Mouse (Mus musculus) left cerebral cortex, adult 8-10 months (tissue): ENCODE data around the gene Il11. TPM values are rescaled to one million over a fixed set of nuclear protein-coding genes. Genes with fewer than 3 reads are reported as not detected.
"Not testable (repeated sequence)": the region's sequence is repeated elsewhere in the genome, so short reads cannot be mapped to it uniquely, and the experiment has no call there.

Experiments
- DNase-seq, 2 experiments: peaks; one replicate each; pipeline ENCODE4 v3.0.0; 2022; ENCODE audit warnings: low spot score in 2 of 2
- total RNA-seq, 4 experiments: library from RNA; stranded (reverse); gene quantifications; 2 replicates each; pipeline ENCODE4 v1.2.4; 2022

Gene Il11
- under 1 TPM; 0.26 to 0.70 (median 0.39) TPM for total RNA-seq

DNA sequence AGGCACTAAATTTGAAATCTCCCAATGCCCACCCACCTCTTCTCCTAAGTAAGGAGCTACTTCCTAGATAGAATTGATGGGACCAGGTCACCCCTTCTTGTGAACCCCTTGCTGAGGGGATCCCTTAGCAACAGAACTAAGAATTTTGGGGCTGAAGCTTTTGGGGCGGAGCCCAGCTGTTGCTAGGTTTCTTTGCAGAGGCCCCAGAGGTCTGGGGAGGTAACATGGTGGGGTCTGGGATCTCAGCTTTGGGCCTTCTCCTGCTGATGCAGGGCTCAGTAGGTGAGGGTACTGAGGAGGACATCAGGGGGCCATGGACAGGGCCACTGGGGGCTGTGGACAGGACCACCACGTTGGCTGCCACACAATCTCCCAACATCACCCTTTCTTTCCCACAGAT lies at the start of gene Il11, which contains the start of gene Tmem190:
Gene Il11 (minus strand): TSS at position 101 of the 400 bp plus-strand sequence.
Gene Tmem190 (plus strand): TSS at position 179 of the 400 bp plus-strand sequence.
- no peak for DNase-seq

DNA sequence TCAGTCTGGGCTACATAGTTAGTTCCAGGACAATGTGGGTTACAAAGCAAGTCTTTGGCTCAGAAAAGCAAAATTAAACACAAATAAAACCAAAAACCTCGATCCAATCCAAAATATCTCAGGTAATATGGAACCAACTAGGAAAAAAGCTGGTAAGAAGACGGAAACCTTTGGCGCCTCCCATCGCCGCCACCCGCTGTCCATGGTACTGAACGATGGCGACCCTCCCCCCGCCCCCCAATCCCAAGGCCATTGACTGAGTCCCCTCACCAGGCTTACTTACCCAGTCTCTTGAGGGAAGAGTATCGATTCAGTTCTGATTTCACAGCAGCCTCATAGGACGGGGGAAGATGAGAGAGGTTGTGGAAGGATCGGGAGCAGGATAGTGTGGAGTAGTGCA lies 47.8 kb upstream of the Il11 start:
- no peak for DNase-seq

DNA sequence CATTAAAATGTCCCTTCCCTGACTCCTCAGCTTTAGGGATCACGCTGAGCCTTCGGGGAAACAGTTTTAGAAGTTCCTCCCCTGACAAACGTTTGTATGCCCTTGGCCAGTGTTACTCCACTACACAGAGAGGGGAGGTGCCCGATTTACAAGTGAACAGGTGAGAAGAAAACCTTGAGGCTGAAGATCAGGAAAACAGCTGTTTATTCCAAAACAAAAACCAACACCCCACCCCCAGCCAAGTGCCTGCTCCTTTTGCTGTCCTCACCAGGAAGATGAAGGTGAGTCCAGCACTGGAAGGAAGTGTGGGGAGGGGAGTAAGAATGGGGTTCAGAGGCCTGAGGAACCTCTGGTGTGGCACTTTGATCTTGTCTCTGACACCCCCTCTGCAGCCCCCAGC lies 42.7 kb upstream of the Il11 start:
- no peak for DNase-seq

DNA sequence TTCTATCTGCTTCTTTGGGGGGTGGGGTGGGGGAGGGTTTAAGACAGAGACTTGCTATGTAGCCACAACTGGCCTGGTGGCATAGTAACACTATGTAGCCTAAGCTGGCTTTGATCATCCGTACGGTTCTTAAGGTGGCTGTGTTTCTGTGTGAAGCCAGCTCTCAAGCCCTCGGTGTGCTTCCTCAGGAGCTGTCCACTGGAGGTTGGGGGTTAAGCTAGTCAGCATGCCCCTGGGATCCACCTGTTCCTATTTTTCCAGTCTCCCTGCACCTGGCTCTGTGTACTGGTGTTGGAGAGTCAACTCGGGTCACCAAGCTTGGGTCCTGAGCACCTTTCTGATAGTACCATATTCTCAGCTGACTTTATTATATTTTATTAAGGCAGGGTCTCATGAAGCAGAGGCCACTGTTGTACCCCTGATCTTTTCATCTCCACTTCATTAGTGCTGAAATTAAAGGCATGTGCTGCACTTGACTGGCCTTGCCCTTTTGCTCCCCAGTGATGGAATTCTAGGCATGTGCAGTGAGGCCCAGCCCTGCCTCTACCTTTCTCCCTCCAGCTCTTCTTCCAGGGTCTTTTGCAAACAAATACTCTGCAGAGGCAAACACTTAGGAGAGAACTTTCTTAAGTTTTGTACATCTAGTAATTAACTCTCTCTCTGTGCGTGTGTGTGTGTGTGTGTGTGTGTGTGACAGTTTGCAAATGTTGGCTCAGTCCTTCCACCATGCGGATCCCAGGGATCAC lies 39.7 kb upstream of the Il11 start:
- no peak for DNase-seq

DNA sequence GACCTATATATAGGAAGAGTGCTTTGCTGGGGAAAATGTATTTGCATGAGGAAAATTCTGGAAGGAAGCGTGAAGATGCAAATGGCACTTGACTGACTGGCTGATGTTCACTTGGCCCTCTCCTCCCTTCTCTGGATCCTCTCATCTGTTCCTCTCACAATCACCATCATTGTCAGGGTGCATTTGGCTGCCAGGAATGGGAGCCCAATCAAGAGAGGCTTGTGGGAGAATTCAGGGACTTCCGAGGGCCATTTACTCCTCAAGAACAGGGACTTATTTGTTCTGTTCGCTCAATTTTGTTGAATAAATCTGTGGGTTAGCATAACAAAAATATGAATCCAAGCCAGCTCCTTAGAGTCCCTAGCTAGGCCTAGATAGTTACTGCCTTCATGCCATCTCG lies 39.0 kb upstream of the Il11 start:
- DNase-seq, result no peak

DNA sequence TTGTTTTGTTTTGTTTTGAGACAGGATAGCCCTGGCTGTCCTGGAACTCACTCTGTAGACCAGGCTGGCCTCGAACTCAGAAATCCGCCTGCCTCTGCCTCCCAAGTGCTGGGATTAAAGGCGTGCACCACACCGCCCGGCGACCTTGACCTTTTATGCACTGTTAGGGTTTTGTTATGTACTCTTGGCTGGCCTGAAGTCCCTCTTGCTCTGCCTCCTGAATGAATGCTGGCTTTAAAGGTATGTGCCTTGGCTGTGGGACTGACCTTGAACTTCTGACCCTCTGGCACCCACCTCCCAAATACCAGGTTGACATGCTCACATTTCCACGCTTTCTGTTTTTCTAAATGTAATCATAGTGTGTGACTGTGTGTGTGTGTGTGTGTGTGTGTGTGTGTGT lies 38.3 kb upstream of the Il11 start:
- not testable (repeated sequence) for DNase-seq

DNA sequence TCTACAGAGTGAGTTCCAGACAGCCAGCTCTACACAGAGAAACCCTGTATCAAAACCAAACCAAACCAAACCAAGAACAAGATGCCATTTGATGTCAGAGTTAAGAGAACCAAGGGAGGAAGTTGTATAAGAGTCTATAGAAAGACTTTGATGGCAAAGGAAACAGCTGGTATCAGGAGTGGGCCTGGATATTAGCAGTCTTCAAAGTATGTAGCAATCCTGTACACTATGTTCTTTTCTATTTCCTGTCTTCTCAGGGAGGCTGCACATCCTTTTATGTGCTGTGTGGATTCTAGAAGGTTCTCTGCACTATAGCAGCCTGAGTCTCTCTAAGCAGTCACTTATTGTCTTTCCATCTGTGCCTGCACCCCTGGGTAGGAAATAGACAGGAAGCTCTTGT lies 33.9 kb upstream of the Il11 start:
- no peak for DNase-seq

DNA sequence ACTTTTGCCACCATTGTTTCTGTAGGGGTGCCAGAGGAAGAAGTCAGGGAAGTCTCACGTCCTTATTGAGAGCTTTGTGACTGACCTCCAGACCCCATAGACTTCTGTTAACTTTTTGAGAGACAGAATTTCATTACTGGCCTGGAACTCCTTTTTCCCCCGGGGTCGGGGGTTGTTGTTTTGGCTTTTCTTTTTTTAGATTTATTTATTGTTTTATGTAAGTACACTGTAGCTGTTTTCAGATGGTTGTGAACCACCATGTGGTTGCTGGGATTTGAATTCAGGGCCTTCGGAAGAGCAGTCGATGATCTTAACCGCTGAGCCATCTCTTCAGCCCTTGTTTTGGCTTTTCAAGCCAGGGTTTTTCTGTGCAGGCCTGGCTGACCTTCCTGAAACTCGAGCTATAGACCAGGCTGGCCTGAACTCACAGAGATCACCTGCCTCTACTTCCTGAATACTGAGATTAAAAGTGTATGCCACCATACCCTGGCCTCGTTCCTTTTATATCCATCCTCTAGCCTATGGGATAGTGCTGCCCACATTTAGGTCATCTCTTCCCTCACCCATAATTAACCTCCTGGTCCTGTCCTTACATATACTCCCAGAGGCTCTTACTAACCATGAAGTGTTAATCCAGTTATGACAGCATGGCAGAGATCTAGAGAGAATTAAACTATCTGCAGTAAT lies 30.6 kb upstream of the Il11 start:
- DNase-seq, result no peak

DNA sequence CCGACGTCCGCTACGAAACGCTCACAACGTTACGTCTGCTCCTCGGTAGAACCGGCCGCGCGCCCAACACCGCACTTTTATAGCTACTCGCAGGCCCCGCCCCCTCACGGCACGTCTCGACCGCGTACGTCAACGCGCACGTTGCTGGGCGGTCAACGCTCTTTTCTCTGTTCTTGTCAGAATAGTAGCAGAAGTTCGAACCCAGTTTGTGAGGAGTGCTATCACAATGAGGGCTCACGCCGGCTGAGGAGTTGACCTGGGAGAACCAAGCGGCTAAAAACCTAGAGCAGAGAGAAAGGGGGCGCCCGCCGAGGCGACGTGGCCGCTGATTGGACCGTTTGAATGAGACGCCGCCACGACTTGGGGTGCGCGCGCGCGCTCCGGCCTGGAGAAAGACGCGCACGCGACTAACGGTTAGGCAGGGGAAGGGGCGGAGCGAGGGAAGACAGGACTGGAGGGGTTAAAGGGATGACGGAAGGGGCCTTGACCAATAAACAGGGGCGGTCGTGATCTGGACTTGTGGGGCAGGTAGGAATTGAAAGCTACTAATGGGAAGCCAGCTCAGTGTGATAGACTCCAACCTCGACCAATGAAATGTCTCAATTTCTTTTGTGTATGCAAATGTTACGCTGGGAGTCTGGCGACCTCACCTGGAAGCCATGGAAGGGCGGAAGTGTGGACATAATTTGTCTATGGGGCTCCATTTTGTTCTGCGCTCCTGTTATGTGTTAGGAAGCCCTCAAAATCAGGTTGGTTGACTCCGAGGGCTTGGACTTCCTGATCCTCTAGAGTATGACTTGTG lies 29.8 kb upstream of the Il11 start, which contains the start of gene Ube2s:
Gene Ube2s (minus strand): TSS at position 288 of the 802 bp plus-strand sequence.
- DNase-seq, result peak; percentile 97 to 99

DNA sequence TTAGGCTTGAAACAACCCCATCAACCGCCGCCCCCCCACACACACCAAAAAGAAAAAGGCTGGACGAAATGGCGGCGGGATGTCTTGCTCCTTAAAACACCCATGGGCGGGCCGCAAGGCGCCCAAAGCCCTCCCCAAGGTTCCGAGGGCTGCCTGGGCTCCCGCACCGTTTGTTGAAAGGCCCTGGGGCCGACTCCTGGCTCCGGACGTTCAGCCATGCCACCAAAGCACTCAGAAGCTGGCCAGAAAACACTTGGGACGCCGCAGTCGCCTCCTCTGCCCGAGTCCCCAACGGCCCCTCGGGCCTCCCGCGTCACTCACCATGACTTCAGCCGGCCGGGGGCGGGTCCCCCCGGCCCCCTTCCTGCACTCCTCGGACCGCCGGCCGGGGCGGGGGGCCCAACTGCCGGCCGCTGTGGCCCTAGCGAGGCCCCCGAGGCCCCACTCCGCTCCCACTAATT lies 29.2 kb upstream of the Il11 start:
- DNase-seq, result peak in 1 of 2 experiments; percentile 53

DNA sequence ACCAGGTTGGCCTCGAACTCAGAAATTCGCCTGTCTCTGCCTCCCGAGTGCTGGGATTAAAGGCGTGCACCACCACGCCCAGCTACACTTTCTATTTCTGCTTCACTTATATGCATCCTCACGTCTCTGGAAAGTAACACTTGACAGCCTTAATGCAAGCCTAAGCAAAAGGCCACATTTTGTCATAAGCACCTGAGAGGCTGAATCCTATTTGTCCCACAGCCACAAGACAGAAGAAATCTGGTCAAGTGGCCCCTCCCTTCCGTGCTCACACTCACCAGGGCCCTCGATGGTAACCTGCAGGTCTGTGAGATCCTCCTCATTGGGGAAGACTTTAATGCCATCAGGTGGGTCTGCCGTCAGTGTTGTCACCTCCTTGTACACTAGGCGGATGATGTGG lies 28.5 kb upstream of the Il11 start:
- DNase-seq, result not testable (repeated sequence)

DNA sequence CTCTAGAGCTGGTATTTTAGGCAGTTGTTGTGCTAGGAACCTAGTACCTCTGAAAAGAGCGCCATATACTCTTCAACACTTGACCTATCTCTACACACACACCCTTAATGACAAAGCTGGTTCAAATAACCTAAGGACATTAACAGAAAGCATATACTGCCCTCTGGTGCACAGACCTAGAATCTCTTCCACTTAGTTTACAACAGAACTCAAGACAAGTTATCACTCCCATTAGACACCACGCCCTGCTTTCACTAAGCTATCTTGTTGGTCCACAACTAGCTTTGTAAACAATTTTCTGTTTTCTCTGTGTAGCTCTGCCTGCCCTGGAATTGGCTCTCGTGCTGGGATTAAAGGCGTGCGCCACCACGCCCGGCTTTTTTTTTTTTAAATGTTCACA lies 24.1 kb upstream of the Il11 start:
- DNase-seq, result no peak

DNA sequence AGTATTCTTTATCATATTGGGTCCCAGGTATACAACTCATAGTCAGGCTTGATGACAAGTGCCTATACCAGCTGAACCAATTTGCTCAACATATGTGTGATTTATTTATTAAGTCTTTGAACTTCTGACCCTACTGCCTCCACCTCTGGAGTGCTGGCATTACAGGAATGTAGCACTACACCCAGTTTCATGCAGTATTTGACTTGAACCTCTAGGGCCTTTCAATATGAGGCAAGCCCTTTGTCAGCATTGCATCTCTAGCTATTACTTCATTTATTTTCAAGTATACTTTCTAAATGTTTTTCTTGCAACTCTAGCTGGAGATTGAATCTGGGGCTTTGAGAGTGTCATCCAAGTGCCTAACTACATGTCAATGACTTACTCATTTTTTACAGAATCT lies 19.6 kb upstream of the Il11 start:
- no peak for DNase-seq

DNA sequence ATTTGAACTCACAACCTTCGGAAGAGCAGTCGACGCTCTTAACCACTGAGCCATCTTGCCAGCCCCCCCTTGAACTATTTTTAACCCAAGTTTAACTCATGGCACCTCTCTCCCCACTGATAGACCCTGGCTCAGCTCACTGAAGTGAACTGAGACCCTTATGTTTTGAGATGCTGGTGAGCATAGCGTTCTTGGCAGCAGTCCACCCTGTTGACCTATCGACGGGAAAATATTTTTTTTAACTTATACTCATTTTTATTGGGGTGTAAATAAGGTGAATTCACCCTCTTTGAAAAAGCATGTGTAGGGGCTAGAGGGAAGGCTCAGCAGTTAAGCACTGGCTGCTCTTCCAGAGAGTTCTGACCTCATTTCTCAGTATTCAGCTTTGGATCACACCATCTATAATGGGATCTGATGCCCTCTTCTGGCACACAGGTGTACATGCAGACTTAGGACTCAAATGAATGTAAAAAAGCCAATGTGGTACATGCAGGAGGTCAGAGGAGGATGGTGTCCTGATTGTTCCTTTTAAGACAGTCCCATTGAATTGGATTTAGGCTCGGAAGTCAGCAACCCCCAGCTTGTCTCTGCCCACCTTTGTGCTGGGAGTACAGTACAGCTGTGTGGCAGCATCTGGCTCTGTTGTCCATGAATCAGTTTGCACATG lies 13.2 kb upstream of the Il11 start:
- DNase-seq, result peak in 1 of 2 experiments; percentile 30

DNA sequence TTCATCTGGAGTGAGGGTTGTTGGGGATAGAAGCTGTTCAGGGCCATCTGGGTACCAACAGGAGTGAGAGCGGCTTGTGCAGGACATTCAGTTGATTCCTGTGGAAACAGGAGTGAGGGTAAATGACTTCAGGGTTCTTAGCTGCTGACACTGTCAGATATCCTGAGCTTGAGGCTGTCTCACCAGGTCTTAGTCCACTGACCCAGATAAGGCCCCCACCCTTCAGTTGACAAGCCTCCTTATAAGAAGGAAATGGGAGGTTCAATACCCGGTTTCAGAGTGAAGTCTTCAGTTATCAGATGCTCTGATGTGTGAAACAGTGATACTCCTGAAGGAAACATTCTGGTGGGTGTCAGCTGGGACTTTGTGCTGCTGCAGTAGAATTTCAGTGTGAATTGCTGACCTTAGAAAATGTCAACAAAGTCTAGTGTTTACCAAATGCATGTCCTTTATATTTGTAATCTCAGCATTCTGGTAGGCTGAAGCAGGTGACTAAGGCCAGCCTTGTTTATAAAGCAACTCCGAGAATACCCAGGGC lies 12.0 kb upstream of the Il11 start:
- DNase-seq, result no peak

DNA sequence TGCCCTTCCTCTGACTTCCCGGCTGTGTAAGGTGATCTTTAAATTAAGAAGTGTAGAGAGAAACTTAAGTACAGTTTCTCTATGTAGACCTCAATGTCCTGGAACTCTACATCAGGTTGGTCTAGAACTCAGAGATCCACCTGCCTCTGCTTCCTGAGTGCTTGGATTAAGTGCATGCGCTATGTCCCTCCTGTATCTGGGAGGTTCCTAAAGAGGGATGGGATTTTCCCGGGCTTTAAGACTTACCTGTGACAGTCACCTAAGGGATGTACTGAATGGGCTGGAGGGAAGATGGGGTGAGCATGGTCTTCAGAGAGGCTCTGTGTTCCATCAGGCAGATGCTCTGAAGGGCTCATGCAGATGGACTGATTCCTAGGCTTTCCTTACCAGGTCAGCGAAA lies 11.0 kb upstream of the Il11 start:
- DNase-seq, result no peak

DNA sequence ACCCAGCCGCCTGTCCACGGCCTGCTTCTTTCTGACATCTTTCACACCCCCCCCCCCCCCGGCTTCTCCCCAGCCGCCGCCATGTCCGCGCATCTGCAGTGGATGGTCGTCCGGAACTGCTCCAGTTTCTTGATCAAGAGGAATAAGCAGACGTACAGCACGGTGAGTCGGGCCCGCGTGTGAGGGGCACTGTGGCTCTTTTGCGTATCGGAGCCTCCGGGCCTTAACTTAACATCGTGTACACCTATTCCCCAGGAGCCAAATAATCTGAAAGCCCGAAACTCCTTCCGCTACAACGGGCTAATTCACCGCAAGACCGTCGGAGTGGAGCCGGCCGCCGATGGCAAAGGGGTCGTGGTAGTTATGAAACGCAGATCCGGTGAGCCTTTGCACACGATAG lies 10.6 kb upstream of the Il11 start:
- DNase-seq, result not testable (repeated sequence)

DNA sequence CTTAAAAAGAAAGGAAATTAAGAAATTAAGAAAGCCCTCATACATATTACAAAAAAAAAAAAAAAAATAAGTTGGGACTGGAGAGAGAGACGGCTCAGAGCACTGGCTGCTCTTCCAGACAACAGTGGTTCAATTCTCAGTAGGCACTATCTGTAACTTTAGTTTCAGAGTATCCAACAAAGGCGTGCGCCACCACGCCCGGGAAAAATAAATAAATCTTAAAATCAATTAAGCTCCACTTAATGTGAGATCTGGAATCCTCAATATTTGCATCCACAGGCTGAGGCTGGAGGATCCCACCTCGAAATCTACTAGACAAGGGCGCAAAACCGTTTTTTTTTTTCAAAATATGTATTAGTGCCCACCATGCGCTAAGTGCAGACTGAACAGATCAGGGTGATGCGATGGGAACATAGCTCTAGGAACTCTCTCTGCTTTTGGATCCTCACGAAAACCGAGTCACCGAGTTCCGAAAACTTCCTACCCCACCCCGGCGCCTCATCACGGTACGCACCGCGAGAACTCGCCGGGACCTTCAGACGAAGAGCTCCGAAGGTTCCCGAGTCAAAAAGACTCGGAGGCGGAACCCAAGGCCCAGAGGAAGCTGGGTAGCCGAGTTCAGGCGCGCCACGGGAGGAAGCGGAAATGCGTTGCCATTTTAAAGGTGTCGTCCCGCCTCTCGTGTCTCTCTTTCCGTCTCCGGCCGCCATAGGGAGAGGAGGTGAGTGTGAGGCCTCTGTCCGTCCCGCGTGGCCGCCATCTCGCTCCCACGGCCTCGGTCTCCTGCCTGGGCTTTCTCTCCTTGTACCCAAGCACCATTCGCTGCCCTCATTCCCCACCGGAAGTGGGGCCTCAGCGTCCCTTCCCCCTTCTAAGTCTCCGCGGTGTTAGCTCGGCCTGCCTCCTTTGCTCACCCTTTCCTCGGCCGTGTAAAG lies 9.9 kb upstream of the Il11 start, which contains the start of gene Rpl28:
Gene Rpl28 (plus strand): TSS at position 597 of the 935 bp plus-strand sequence.
- DNase-seq, result peak; percentile 94 to 95

DNA sequence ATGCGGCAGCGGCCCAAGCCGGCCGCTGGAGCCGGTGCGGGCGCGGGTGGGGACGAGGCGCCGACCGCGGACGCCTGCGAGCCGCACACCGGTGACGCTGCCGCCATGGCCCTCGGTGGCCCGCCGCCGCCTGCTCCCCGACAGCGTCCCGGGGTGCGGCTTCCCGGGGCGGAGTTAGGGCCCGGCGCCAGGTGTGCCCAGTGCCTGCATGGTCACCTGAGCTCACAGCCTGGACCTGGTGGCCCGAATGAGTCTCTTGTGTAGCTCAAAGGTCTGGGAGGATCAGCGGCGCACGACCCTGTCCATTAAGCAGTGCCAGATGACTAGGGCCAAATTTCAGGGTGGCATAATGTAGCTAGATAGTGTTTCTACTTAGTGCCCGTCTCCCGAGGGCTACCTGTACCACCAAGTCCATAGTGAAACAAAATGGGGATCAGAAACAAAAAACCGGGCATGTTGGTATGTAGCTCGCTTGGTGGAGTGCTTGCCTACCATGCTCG lies 6.8 kb upstream of the Il11 start, which contains the start of gene Tmem238:
Gene Tmem238 (minus strand): TSS at position 221 of the 500 bp plus-strand sequence.
- no peak for DNase-seq
